Mouse (Mus musculus): Measurements from ENCODE around the gene Ffar3.

GRCm38 (mm10) chr7:30832261-30832660 lies 23.7 kb downstream of the Ffar3 start:
- no peak for TF ChIP-seq CTCF (conservative IDR thresholded peaks at IDR 0.05; ENCODE audit: low read length)
- TF ChIP-seq NANOG (IDR thresholded peaks at IDR 0.05; ENCODE audit: borderline replicate concordance, low read length): no peak
- TF ChIP-seq POU5F1 (IDR thresholded peaks at IDR 0.05; ENCODE audit: borderline replicate concordance, low read length): no peak

Measured in E14TG2a.4 (cell line).